Mouse (Mus musculus) heart, embryonic 12.5 days (tissue): ENCODE measurements around the gene Pomt2. TPM values are rescaled to one million over a fixed set of nuclear protein-coding genes. Genes with fewer than 3 reads are reported as not detected.
"Not testable (repeated sequence)": the region's sequence is repeated elsewhere in the genome, so short reads cannot be mapped to it uniquely, and the experiment has no call there.

Experiments
- ATAC-seq: fragments of 200-750 bp; cut with Nextera tagmentation; 2 replicates; pipeline ENCODE4 v1.8.0; 2017; ENCODE audit warnings: moderate TSS enrichment, moderate library complexity; ENCODE audit not compliant: insufficient number of reproducible peaks, low FRiP score
- H3K27ac ChIP-seq: fragments of 300-500 bp; sonication (generic); 2 replicates; pipeline ENCODE4 v1.5.1; 2016; ENCODE audit warnings: mild to moderate bottlenecking, moderate library complexity; ENCODE audit not compliant: poor library complexity, severe bottlenecking
- H3K27me3 ChIP-seq: fragments of 300-500 bp; sonication (generic); replicated peaks from 2 replicates; pipeline ENCODE4 v1.6.1; 2016; ENCODE audit warnings: mild to moderate bottlenecking, moderate library complexity
- H3K36me3 ChIP-seq: fragments of 300-500 bp; sonication (generic); 2 replicates; pipeline ENCODE4 v1.6.1; 2016; ENCODE audit warnings: mild to moderate bottlenecking, moderate library complexity
- H3K4me1 ChIP-seq: fragments of 300-500 bp; sonication (generic); replicated peaks from 2 replicates; pipeline ENCODE4 v1.6.1; 2016; ENCODE audit warnings: mild to moderate bottlenecking
- H3K4me2 ChIP-seq: fragments of 300-500 bp; sonication (generic); 2 replicates; pipeline ENCODE4 v1.6.1; 2016; ENCODE audit warnings: mild to moderate bottlenecking, moderate library complexity
- H3K4me3 ChIP-seq: fragments of 300-500 bp; sonication (generic); 2 replicates; pipeline ENCODE4 v1.5.1; 2016; ENCODE audit warnings: mild to moderate bottlenecking
- H3K9ac ChIP-seq: fragments of 300-500 bp; sonication (generic); 2 replicates; pipeline ENCODE4 v1.6.1; 2016; ENCODE audit warnings: mild to moderate bottlenecking, moderate library complexity
- H3K9me3 ChIP-seq: fragments of 300-500 bp; sonication (generic); replicated peaks from 2 replicates; pipeline ENCODE4 v1.6.1; 2016; ENCODE audit warnings: mild to moderate bottlenecking, moderate library complexity
- WGBS: fragments of 180-500 bp; shearing (Covaris S2); methylation state at CpG from one replicate; pipeline ENCODE4 v1.1.7; 2016; 5-methylcytosine and 5-hydroxymethylcytosine counted together
- polyA plus RNA-seq: library from polyadenylated mRNA; unstranded; fragments of >200 nt; fragmentation: Nextera tagmentation; extraction: Ambion mirVana; gene quantifications from 2 replicates; pipeline ENCODE4 v1.2.1, GENCODE M21; 2016

The Pomt2 gene
- 15.4 and 16.0 TPM in 2 replicates for polyA plus RNA-seq

DNA sequence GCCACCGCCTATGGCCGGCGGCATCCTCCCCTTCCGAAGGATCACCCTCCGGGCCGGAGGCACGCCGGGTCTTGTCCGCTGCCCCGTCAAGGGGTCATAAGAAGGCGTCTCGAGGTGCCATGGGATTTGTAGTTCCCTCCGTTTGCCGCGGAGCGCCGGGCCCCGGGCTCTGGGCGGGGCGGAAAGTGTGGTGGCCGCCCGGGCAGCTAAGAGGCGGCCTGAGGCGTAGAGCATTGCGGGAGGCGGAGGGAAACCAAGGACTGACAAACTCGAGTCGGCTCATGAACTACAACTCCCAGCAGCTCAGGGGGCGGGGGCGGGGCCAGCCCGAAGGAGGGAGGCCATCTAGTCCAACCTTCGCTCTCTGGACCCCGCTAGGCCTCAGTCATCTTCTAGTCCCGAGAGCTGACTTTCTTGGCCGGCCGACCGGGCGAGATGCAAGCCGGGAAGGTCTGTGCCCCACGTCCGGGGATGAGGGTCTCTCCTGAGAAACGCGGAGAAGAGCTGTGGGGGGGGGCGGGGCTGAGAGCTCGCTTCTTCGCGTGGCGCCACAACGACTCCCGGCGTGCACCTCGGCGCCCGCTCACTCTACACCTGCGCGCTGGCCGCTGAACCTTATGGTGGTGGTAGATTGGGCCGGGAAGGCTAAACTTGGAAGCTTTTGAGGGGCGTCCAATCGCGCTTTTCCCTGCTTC lies at the start of gene Pomt2:
Gene Pomt2, minus strand, starts transcription at position 574 of the 695 bp plus-strand sequence.
- Histone ChIP-seq H3K4me1 (peaks cover 15% of the 10 kb centered on the region), H3K4me2 (peak within 1 kb of the TSS; percentile 88), H3K9me3 (no peaks in the 10 kb centered on the region; the same call in 1 of the 2 replicates), H3K27ac (peak within 1 kb of the TSS; percentile 94), H3K27me3 (no peaks in the 10 kb centered on the region), H3K4me3 (peak within 1 kb of the TSS; percentile 70), H3K9ac (peak within 1 kb of the TSS; percentile 78), H3K36me3 (peaks cover 17% of the 10 kb centered on the region)
- WGBS: under 1% methylated on average over 61 of the region's 61 CpGs
- peak; percentile 98 for ATAC-seq

DNA sequence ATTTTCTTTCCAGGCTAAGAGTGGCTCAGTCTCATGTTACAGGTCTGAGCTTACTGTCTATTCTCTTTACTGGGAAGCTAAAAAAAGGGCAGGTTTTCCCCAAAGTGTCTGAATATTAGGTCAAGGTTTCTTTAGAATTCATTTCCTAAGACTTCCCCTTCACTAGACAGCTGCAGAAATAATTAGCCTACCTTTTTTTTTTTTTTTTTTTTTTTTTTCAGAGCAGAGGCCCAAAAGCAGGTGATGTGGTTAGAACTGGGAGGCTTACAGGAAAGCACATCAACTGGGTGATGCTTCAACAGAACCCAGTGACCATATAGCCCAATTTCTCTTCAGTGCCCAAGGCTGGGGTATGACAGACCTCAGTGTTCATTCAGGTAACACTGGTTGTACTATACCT lies 48.5 kb upstream of the Pomt2 start:
- Histone ChIP-seq H3K4me2 (no peak overlapping the region), H3K27ac (no peak overlapping the region), H3K9ac (no peak overlapping the region), H3K36me3 (no peaks in the 10 kb centered on the region), H3K27me3 (no peaks in the 10 kb centered on the region), H3K4me1 (peaks cover 5% of the 10 kb centered on the region; the same call in 1 of the 2 replicates), H3K9me3 (no peaks in the 10 kb centered on the region), H3K4me3 (no peak overlapping the region)
- no peak for ATAC-seq

DNA sequence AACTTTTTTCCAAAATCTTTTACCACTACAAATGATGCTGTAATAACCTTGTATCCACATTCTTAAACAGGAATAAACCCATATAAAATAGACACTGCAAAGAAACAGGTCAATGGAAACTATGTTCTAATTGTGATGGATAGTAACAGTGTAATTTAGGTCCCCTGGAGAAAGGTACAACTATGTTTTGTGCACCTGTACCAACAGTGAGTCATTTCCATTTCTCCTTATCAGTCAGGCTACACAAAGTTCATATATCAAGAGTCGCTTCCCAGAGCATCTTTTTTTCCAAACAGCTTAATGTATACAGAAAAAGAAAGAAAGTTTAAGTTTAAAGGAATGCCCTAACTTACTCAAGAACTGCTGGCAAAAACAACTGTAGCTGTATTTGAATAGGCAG lies 47.3 kb upstream of the Pomt2 start:
- Histone ChIP-seq H3K36me3 (no peaks in the 10 kb centered on the region), H3K27me3 (no peaks in the 10 kb centered on the region), H3K4me2 (no peak overlapping the region), H3K27ac (no peak overlapping the region), H3K4me3 (no peak overlapping the region), H3K9me3 (no peaks in the 10 kb centered on the region), H3K9ac (no peak overlapping the region), H3K4me1 (peaks cover 5% of the 10 kb centered on the region; the same call in 1 of the 2 replicates)
- ATAC-seq: no peak
- 75% methylated on average over 1 of the region's 1 CpGs for WGBS

DNA sequence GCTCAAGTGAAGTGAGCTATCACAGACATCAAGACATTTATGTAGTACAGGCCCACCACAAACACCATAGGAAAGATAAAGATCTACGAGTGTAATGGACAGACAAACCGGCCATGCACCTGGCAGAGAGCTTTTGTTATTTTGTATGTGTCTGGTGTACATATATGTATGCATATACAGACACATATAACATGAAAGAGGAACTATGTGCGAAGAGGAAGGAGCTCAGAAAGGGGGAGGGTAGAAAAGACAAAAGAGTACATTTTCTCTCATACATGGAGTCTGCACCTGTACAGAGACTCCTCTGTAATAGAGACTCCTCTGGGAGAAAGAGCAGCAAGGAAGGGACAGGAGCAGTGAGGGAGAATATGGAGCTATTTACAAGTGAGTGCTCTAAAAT lies 45.2 kb upstream of the Pomt2 start:
- no peak for ATAC-seq
- Histone ChIP-seq H3K9me3 (no peaks in the 10 kb centered on the region), H3K27ac (no peak overlapping the region), H3K27me3 (no peaks in the 10 kb centered on the region), H3K4me2 (no peak overlapping the region), H3K4me3 (no peak overlapping the region), H3K36me3 (no peaks in the 10 kb centered on the region), H3K9ac (no peak overlapping the region), H3K4me1 (no peaks in the 10 kb centered on the region)
- WGBS: 87% methylated on average over 3 of the region's 3 CpGs

DNA sequence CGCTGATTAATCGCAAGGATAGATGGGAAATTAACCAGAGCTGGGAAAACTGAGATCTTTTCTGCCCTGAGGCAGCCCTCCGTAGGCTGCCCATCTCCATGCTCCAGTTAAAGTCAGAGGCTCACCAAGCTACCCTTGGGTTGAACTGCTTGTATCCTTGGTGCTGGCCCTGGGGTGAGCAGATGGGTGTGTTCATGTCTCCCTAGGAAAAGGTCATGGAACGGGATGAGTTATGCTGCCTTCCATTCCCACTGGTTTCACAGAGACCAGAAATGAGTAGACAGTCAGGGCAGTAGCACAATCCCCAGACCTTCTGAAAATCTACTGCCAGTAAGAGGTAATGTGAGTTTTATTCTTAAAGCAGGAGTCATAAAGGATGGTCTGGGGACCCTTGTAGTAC lies 29.9 kb upstream of the Pomt2 start:
- ATAC-seq: no peak
- Histone ChIP-seq H3K36me3 (no peaks in the 10 kb centered on the region; the same call in 1 of the 2 replicates), H3K27me3 (no peaks in the 10 kb centered on the region), H3K9me3 (no peaks in the 10 kb centered on the region), H3K4me3 (no peak overlapping the region), H3K9ac (no peak overlapping the region), H3K4me2 (no peak overlapping the region), H3K27ac (no peak overlapping the region), H3K4me1 (no peaks in the 10 kb centered on the region)
- WGBS: 93% methylated on average over 4 of the region's 4 CpGs

DNA sequence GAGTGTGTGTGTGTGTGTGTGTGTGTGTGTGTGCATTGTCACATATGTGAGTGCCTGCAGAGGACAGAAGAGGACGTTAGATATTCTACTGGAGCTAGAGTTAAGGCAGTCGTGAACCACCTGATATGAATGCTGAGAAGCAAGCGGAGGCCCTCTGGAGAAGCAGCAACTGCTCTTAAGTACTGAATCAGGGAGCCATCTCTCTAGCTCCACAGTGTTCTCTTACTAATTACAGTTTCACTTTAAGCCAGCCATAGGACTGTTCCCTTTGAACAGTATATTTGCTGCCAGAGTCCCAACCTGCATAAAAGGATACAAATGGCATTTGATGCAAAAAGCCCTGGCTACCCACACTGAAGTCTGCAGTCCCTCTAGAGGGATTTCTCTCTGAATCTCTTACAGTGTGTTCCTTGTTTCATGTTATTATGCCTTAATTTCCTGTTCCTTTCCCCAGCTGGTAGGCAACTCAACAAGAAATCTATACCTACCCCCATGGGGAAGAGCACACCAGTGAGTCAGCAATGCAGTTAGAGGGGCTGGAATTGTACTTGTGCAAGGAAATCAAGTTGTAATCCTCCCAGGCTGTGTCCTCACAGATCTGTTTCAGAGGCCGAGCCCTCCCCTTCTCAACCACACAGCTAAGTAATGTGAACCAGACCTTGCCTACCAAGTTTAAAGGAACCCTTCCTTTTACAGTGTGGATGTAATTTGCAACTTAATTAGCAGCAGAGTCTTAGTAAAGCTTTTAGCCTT lies 27.6 kb upstream of the Pomt2 start:
- Histone ChIP-seq H3K4me2 (no peak overlapping the region), H3K27me3 (no peaks in the 10 kb centered on the region), H3K36me3 (peaks cover 12% of the 10 kb centered on the region; the same call in 1 of the 2 replicates), H3K4me1 (no peaks in the 10 kb centered on the region), H3K9ac (no peak overlapping the region), H3K9me3 (no peaks in the 10 kb centered on the region), H3K27ac (no peak overlapping the region), H3K4me3 (no peak overlapping the region)
- WGBS: 56% methylated on average over 4 of the region's 4 CpGs
- no peak for ATAC-seq

DNA sequence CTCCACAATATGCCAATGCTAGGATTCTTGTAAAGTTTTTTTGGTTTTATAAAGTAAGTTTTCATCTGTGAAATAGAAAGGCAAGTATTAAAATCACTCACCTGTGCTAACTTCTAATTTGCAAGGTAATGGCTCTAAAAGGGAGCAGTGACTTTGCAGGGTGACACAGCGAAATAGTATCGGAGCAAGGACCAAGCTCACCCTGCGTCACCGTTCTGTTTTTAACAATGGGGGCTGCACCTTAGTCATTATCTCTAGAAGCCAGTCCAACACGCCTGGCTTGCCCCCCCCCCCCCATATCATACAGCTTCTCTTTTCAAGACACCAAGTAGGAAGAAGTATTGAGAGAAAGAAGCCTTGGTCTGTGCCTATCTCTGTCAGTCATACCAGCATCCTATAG lies 13.0 kb upstream of the Pomt2 start:
- 0 out of 2 replicates have a peak, but pooled peaks cover under 1% of the 10 kb centered on the region for H3K9me3 ChIP-seq
- 80% methylated on average over 5 of the region's 5 CpGs for WGBS
- peak; percentile 90 for ATAC-seq
- H3K4me3 ChIP-seq: no peak overlapping the region
- no peaks in the 10 kb centered on the region for H3K27me3 ChIP-seq
- H3K4me2 ChIP-seq: no peak overlapping the region
- peaks cover 4% of the 10 kb centered on the region; the same call in 1 of the 2 replicates for H3K4me1 ChIP-seq
- H3K27ac ChIP-seq: no peak overlapping the region; the same call in 1 of the 2 replicates
- peaks cover 40% of the 10 kb centered on the region for H3K36me3 ChIP-seq
- no peak overlapping the region for H3K9ac ChIP-seq

DNA sequence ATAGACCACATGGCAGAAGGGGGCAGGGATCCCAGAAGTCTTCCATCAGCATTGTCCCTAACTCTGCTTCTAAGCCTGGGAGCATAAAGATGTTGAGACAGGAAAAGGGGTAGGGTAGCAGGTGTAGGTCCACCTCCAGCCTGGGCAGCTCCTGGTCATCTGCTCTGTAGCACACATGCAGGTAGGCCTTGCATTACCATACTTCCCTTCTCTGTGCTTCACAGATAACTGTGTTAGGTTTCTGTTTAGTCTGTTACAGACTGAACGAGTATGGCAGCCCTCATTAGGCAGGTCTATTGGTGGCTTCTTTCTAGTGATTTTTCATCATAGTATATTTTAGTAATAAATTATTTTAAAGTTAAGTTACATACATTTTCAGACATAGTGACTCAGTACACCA lies 12.5 kb upstream of the Pomt2 start:
- Histone ChIP-seq H3K4me2 (no peak overlapping the region), H3K27me3 (no peaks in the 10 kb centered on the region), H3K4me3 (no peak overlapping the region), H3K9ac (no peak overlapping the region), H3K4me1 (peaks cover 4% of the 10 kb centered on the region; the same call in 1 of the 2 replicates), H3K27ac (peak overlapping the region; percentile 45; the same call in 1 of the 2 replicates), H3K36me3 (peaks cover 42% of the 10 kb centered on the region), H3K9me3 (0 out of 2 replicates have a peak, but pooled peaks cover 6% of the 10 kb centered on the region)
- ATAC-seq: peak; percentile 68; the same call in 1 of the 2 replicates
- WGBS: 68% methylated on average over 1 of the region's 1 CpGs

DNA sequence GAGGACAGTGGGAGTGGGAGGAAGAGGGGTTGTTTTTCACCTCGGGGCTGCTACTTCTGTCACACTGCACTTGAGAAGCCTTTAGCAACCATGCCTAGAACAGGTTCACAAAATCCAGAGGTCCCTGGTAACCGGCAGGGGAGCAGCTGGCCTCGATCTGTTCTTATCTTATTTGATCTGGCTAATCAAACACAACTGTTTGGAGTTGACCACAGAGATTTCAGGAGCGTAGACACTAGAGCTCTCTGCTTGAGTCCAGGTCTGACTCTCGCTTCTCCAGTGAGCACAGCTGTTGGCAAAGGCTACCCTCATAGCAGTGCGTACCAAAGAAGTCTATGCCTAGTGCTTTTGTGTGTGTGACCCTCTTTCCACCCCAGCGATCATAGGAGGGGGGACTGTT lies 10.3 kb upstream of the Pomt2 start:
- H3K4me2 ChIP-seq: no peak overlapping the region
- no peak overlapping the region for H3K4me3 ChIP-seq
- H3K9ac ChIP-seq: no peak overlapping the region
- peaks cover 4% of the 10 kb centered on the region; the same call in 1 of the 2 replicates for H3K4me1 ChIP-seq
- no peaks in the 10 kb centered on the region for H3K27me3 ChIP-seq
- peaks cover 28% of the 10 kb centered on the region for H3K36me3 ChIP-seq
- 67% methylated on average over 7 of the region's 7 CpGs for WGBS
- 0 out of 2 replicates have a peak, but pooled peaks cover 7% of the 10 kb centered on the region for H3K9me3 ChIP-seq
- H3K27ac ChIP-seq: no peak overlapping the region
- no peak for ATAC-seq

DNA sequence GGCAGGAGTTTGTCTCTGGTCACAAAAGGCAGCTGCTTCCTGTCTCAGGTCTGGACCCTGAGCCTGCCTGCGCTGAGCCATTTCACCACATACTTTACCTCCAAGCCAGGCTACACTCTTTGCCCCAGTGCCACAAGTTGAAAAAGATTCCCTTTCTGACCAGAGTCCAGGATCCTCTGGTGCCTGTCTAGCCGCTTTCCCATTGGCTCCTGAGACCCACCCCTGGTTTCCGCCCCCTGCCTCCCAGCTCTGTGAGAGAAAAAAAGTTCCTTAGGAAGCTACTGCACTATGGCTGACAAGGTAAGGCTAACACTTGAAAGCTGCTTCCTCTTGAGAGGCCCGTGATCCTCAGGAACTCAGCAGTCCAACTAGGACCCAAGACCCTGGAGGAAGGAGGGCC lies 9.6 kb upstream of the Pomt2 start:
- Histone ChIP-seq H3K4me3 (no peak overlapping the region), H3K4me1 (peaks cover 4% of the 10 kb centered on the region; the same call in 1 of the 2 replicates), H3K9ac (no peak overlapping the region), H3K27me3 (no peaks in the 10 kb centered on the region), H3K4me2 (no peak overlapping the region), H3K9me3 (0 out of 2 replicates have a peak, but pooled peaks cover 7% of the 10 kb centered on the region), H3K27ac (no peak overlapping the region), H3K36me3 (peaks cover 25% of the 10 kb centered on the region)
- 57% methylated on average over 4 of the region's 4 CpGs for WGBS
- no peak for ATAC-seq

DNA sequence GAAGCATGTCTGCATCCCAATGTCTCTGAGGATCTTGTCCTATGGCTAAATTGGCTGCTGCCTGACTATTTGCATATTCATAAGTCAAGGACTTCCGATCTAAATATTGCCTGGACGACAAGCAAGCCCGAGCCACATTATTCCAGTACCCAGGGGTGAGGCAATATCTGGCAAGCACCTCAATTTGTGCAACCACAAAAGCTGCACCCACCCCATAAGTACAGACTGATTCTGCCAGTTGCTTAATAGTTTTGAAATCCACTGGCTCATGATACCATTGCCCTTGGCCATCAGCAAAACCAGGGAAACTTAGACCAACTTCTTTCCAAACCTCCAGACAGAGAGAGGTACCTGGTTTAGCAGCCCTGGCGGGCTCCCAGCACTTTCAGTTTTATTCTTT lies 6.7 kb upstream of the Pomt2 start:
- H3K36me3 ChIP-seq: peaks cover 17% of the 10 kb centered on the region
- WGBS: 90% methylated on average over 4 of the region's 4 CpGs
- H3K4me2 ChIP-seq, H3K9ac ChIP-seq, ATAC-seq, H3K4me3 ChIP-seq, H3K9me3 ChIP-seq, H3K27me3 ChIP-seq, H3K27ac ChIP-seq, H3K4me1 ChIP-seq: not testable (repeated sequence)
